Mouse (Mus musculus): Measurements from ENCODE around the gene Ap1s2.
A peak's percentile ranks its signal among the peaks of the same experiment; 100 is the strongest.

The Ap1s2 gene

GRCm38 (mm10) chrX:163908337-163909250, at the start of gene Ap1s2:
Gene Ap1s2 (plus strand): TSS chrX:163909017.
- DNase-seq (ENCODE audit: extremely low read depth, low read depth, low spot score), result peak; percentile 7

- no peak for DNase-seq (ENCODE audit: extremely low read depth, low read depth, low spot score)
These were observed 41.0 kb upstream of the Ap1s2 start for GRCm38 (mm10) chrX:163867711-163868379.

GRCm38 (mm10) chrX:163868659-163869278, 40.0 kb upstream of the Ap1s2 start:
- no peak for DNase-seq (ENCODE audit: extremely low read depth, low read depth, low spot score)

- DNase-seq (ENCODE audit: extremely low read depth, low read depth, low spot score), result no peak
These were observed 32.9 kb upstream of the Ap1s2 start for GRCm38 (mm10) chrX:163875932-163876331.

- no peak for DNase-seq (ENCODE audit: extremely low read depth, low read depth, low spot score)
These were observed 32.2 kb upstream of the Ap1s2 start for GRCm38 (mm10) chrX:163876636-163877035.

GRCm38 (mm10) chrX:163879039-163879438, 29.8 kb upstream of the Ap1s2 start:
- DNase-seq (ENCODE audit: extremely low read depth, low read depth, low spot score), result no peak

GRCm38 (mm10) chrX:163879461-163879860, 29.4 kb upstream of the Ap1s2 start:
- no peak for DNase-seq (ENCODE audit: extremely low read depth, low read depth, low spot score)

- DNase-seq (ENCODE audit: extremely low read depth, low read depth, low spot score), result no peak
These were observed 23.3 kb upstream of the Ap1s2 start for GRCm38 (mm10) chrX:163885539-163885981.

- DNase-seq (ENCODE audit: extremely low read depth, low read depth, low spot score), result no peak
These were observed 11.5 kb upstream of the Ap1s2 start for GRCm38 (mm10) chrX:163897354-163897753.

GRCm38 (mm10) chrX:163899431-163900020, 9.3 kb upstream of the Ap1s2 start:
- DNase-seq (ENCODE audit: extremely low read depth, low read depth, low spot score), result no peak

GRCm38 (mm10) chrX:163906861-163907260, 2.0 kb upstream of the Ap1s2 start:
- DNase-seq (ENCODE audit: extremely low read depth, low read depth, low spot score), result no peak

GRCm38 (mm10) chrX:163908003-163908336, 847 bp upstream of the Ap1s2 start:
- no peak for DNase-seq (ENCODE audit: extremely low read depth, low read depth, low spot score)

- DNase-seq (ENCODE audit: extremely low read depth, low read depth, low spot score), result no peak
These were observed 564 bp downstream of the Ap1s2 start for GRCm38 (mm10) chrX:163909381-163909780.

- DNase-seq (ENCODE audit: extremely low read depth, low read depth, low spot score), result no peak
These were observed 4.0 kb downstream of the Ap1s2 start for GRCm38 (mm10) chrX:163912791-163913190.

GRCm38 (mm10) chrX:163929550-163929949, 20.7 kb downstream of the Ap1s2 start:
- no peak for DNase-seq (ENCODE audit: extremely low read depth, low read depth, low spot score)

- no peak for DNase-seq (ENCODE audit: extremely low read depth, low read depth, low spot score)
These were observed 25.9 kb downstream of the Ap1s2 start for GRCm38 (mm10) chrX:163934731-163935130.

- no peak for DNase-seq (ENCODE audit: extremely low read depth, low read depth, low spot score)
These were observed 29.8 kb downstream of the Ap1s2 start for GRCm38 (mm10) chrX:163938587-163938986.

- no peak for DNase-seq (ENCODE audit: extremely low read depth, low read depth, low spot score)
These were observed 35.6 kb downstream of the Ap1s2 start for GRCm38 (mm10) chrX:163944381-163944780.

- no peak for DNase-seq (ENCODE audit: extremely low read depth, low read depth, low spot score)
These were observed 42.8 kb downstream of the Ap1s2 start for GRCm38 (mm10) chrX:163951618-163952017.

GRCm38 (mm10) chrX:163957381-163957780, 48.6 kb downstream of the Ap1s2 start:
- DNase-seq (ENCODE audit: extremely low read depth, low read depth, low spot score), result no peak

- no peak for DNase-seq (ENCODE audit: extremely low read depth, low read depth, low spot score)
These were observed 49.1 kb downstream of the Ap1s2 start for GRCm38 (mm10) chrX:163957803-163958466.

Data from fat pad, adult 2 months (tissue).